Mouse (Mus musculus) spleen, adult 2 months (tissue): Measurements from ENCODE around the gene Tmpo.

Experiments
- CTCF ChIP-seq: fragments of 200-500 bp; IDR thresholded peaks from 2 replicates; pipeline ENCODE4 v1.5.1; 2011; ENCODE audit warnings: mild to moderate bottlenecking, inconsistent platforms; ENCODE audit not compliant: insufficient read depth, insufficient read length, insufficient replicate concordance; ENCODE audit errors: extremely low read depth
- POLR2A ChIP-seq: fragments of 200-500 bp; IDR thresholded peaks from 2 replicates; pipeline ENCODE4 v1.6.1; 2011; ENCODE audit warnings: low read depth, low read length, inconsistent platforms

- no peak for TF ChIP-seq POLR2A
- TF ChIP-seq CTCF = no peak
These were observed 4.6 kb upstream of the Tmpo start for GRCm38 (mm10) chr10:91185721-91186120.
